Mouse (Mus musculus) common myeloid progenitor, adult 5-6 weeks (primary cell): Measurements from ENCODE around the gene Gm45234. TPM values are rescaled to one million over a fixed set of nuclear protein-coding genes. Genes with fewer than 3 reads are reported as not detected.

Experiments
- ATAC-seq: replicated peaks from 2 replicates; pipeline ENCODE4 v1.8.0; 2016; ENCODE audit warnings: low read depth, mild to moderate bottlenecking, moderate TSS enrichment, inconsistent platforms; ENCODE audit not compliant: poor library complexity, severe bottlenecking
- total RNA-seq: library from RNA; stranded (forward); fragments of 200-1000, 187-1606 nt; gene quantifications from 2 replicates; pipeline ENCODE4 v1.2.3, GENCODE M21; 2017

Gm45234 gene
- total RNA-seq, 1 experiment from 2014 or later: not detected

- ATAC-seq: peak; percentile 37
Measured at GRCm38 (mm10) chr6:124716864-124717490, 38.8 kb downstream of the Gm45234 start.

GRCm38 (mm10) chr6:124712918-124713317 is 42.9 kb downstream of the Gm45234 start:
- no peak for ATAC-seq

- peak; percentile 92 for ATAC-seq
Measured at GRCm38 (mm10) chr6:124711824-124712782, 43.7 kb downstream of the Gm45234 start, which contains the start of the genes Emg1 and Phb2. Gene Emg1 (minus strand): TSS chr6:124712178. Gene Phb2 (plus strand): TSS chr6:124712336.

- ATAC-seq: no peak
Measured at GRCm38 (mm10) chr6:124708289-124708889, 47.4 kb downstream of the Gm45234 start.

GRCm38 (mm10) chr6:124706061-124706627 is 49.7 kb downstream of the Gm45234 start:
- no peak for ATAC-seq

GRCm38 (mm10) chr6:124704417-124704816 is 51.4 kb downstream of the Gm45234 start:
- no peak for ATAC-seq

- no peak for ATAC-seq
Measured at GRCm38 (mm10) chr6:124703789-124704188, 52.0 kb downstream of the Gm45234 start.

- peak; percentile 90 for ATAC-seq
Measured at GRCm38 (mm10) chr6:124702784-124703103, 53.1 kb downstream of the Gm45234 start.

- no peak for ATAC-seq
Measured at GRCm38 (mm10) chr6:124702102-124702783, 53.6 kb downstream of the Gm45234 start.

- no peak for ATAC-seq
Measured at GRCm38 (mm10) chr6:124701338-124701737, 54.5 kb downstream of the Gm45234 start.

GRCm38 (mm10) chr6:124699962-124700610 is 55.7 kb downstream of the Gm45234 start:
- no peak for ATAC-seq

- ATAC-seq: no peak
Measured at GRCm38 (mm10) chr6:124699366-124699765, 56.5 kb downstream of the Gm45234 start.

- no peak for ATAC-seq
Measured at GRCm38 (mm10) chr6:124698751-124699150, 57.1 kb downstream of the Gm45234 start.

GRCm38 (mm10) chr6:124696441-124697150 is 59.2 kb downstream of the Gm45234 start:
- no peak for ATAC-seq

GRCm38 (mm10) chr6:124694166-124694955 is 61.5 kb downstream of the Gm45234 start:
- peak; percentile 80 for ATAC-seq

- ATAC-seq: peak; percentile 11; the same call in 1 of the 2 replicates
Measured at GRCm38 (mm10) chr6:124693243-124693981, 62.4 kb downstream of the Gm45234 start.

- ATAC-seq: no peak
Measured at GRCm38 (mm10) chr6:124690517-124690916, 65.3 kb downstream of the Gm45234 start.
